Mouse (Mus musculus) CH12.LX (cell line): Measurements from ENCODE around the gene Krtdap.

Experiments used
- CTCF ChIP-seq, 2 experiments: IDR thresholded peaks in 1 of 2; conservative IDR thresholded peaks in 1 of 2; 2 replicates each; pipeline ENCODE4 v1.5.1; 2011 to 2012; ENCODE audit warnings: low read depth in 2 of 2, low read length in 2 of 2, improper control_type of control experiment in 1 of 2, inconsistent platforms in 1 of 2, mild to moderate bottlenecking in 1 of 2, moderate library complexity in 1 of 2
- EP300 ChIP-seq: IDR thresholded peaks from 2 replicates; pipeline ENCODE4 v1.6.1; 2011; ENCODE audit warnings: low read length, improper control_type of control experiment
- MXI1 ChIP-seq: IDR thresholded peaks from 2 replicates; pipeline ENCODE4 v1.6.1; 2011; ENCODE audit warnings: mild to moderate bottlenecking, low read depth, low read length, improper control_type of control experiment
- MYC ChIP-seq: IDR thresholded peaks from 2 replicates; pipeline ENCODE4 v1.6.1; 2011; ENCODE audit warnings: low read depth, mild to moderate bottlenecking, improper control_type of control experiment, low read length
- POLR2A ChIP-seq: IDR thresholded peaks from 2 replicates; pipeline ENCODE4 v1.6.1; 2011; ENCODE audit warnings: low read depth, mild to moderate bottlenecking, improper control_type of control experiment, low read length
- SIN3A ChIP-seq: IDR thresholded peaks from 2 replicates; pipeline ENCODE4 v1.6.1; 2012; ENCODE audit warnings: low read length, improper control_type of control experiment, inconsistent platforms
- TCF12 ChIP-seq: IDR thresholded peaks from 2 replicates; pipeline ENCODE4 v1.6.1; 2014; ENCODE audit warnings: low read depth, mild to moderate bottlenecking, inconsistent platforms, low read length, improper control_type of control experiment
- ZKSCAN1 ChIP-seq: IDR thresholded peaks from 2 replicates; pipeline ENCODE4 v1.6.1; 2012; ENCODE audit warnings: low read depth, inconsistent platforms, low read length, improper control_type of control experiment, borderline replicate concordance

GRCm38 (mm10) chr7:30820854-30821445, 33.3 kb downstream of the Krtdap start:
- TF ChIP-seq POLR2A (no peak), SIN3A (no peak), ZKSCAN1 (no peak), CTCF (conservative IDR thresholded peaks at IDR 0.05 in 1 of 2, IDR thresholded peaks at IDR 0.05 in 1 of 2; ENCODE audit: low read depth in 2 of 2, low read length in 2 of 2) (no peak), EP300 (no peak), MXI1 (no peak), TCF12 (no peak), MYC (no peak)
